Mouse (Mus musculus) lung, embryonic 14.5 days (tissue): Measurements from ENCODE around the gene Armc7. TPM values are rescaled to one million over a fixed set of nuclear protein-coding genes. Genes with fewer than 3 reads are reported as not detected.

Experiments
- ATAC-seq: fragments of 200-750 bp; cut with Nextera tagmentation; 2 replicates; pipeline ENCODE4 v1.8.0; 2017; ENCODE audit warnings: mild to moderate bottlenecking, moderate TSS enrichment, moderate library complexity; ENCODE audit not compliant: insufficient read depth
- DNase-seq: peaks from one replicate; pipeline ENCODE4 v3.0.0-alpha.2; 2015
- H3K27ac ChIP-seq: fragments of 300-500 bp; sonication (generic); 2 replicates; pipeline ENCODE4 v1.5.1; 2014; ENCODE audit warnings: low read depth, mild to moderate bottlenecking, moderate library complexity
- H3K27me3 ChIP-seq: fragments of 300-500 bp; sonication (generic); 2 replicates; pipeline ENCODE4 v1.6.1; 2014; ENCODE audit warnings: low read length, control low read depth; ENCODE audit not compliant: insufficient read depth
- H3K36me3 ChIP-seq: fragments of 300-500 bp; sonication (generic); 2 replicates; pipeline ENCODE4 v1.6.1; 2014; ENCODE audit warnings: control low read depth; ENCODE audit not compliant: insufficient read depth
- H3K4me1 ChIP-seq: fragments of 300-500 bp; sonication (generic); 2 replicates; pipeline ENCODE4 v1.6.1; 2014; ENCODE audit warnings: antibody characterized with exemption, control low read depth; ENCODE audit not compliant: insufficient read depth
- H3K4me2 ChIP-seq: fragments of 300-500 bp; sonication (generic); 2 replicates; pipeline ENCODE4 v1.6.1; 2014; ENCODE audit warnings: mild to moderate bottlenecking
- H3K4me3 ChIP-seq: fragments of 300-500 bp; sonication (generic); 2 replicates; pipeline ENCODE4 v1.5.1; 2014; ENCODE audit warnings: low read depth, low read length
- H3K9ac ChIP-seq: fragments of 300-500 bp; sonication (generic); 2 replicates; pipeline ENCODE4 v1.6.1; 2014
- H3K9me3 ChIP-seq: fragments of 300-500 bp; sonication (generic); 2 replicates; pipeline ENCODE4 v1.6.1; 2016; ENCODE audit warnings: low read depth, low read length, control low read depth
- CTCF ChIP-seq: IDR thresholded peaks from 2 replicates; pipeline ENCODE4 v1.5.1; 2016; ENCODE audit warnings: antibody characterized with exemption, low read depth
- WGBS: fragments of 180-500 bp; shearing (Covaris S2); extraction: QIAGEN DNeasy Blood & Tissue Kit; methylation state at CpG from one replicate; pipeline ENCODE4 v1.1.7; 2014; 5-methylcytosine and 5-hydroxymethylcytosine counted together
- microRNA-seq: library from miRNA; unstranded; fragments of <30 nt; microRNA quantifications from one replicate; pipeline ENCODE4, GENCODE M21; 2016; ENCODE audit warnings: borderline number of aligned reads
- polyA plus RNA-seq: library from polyadenylated mRNA; unstranded; fragments of >200 nt; fragmentation: Nextera tagmentation; extraction: Ambion mirVana; gene quantifications from 2 replicates; pipeline ENCODE4 v1.2.1, GENCODE M21; 2014

Gene Armc7
- polyA plus RNA-seq, 1 experiment from 2014 or later, result 8.0 TPM

- DNase-seq (peak; percentile 31), ATAC-seq (peak; percentile 10; the same call in 1 of the 2 replicates)
- WGBS, result 84% methylated on average over 10 of the region's 10 CpGs
- Histone ChIP-seq H3K4me3 (peak overlapping the region; percentile 98), H3K4me2 (peak overlapping the region; percentile 71), H3K27me3 (no peaks in the 10 kb centered on the region), H3K36me3 (peaks cover 25% of the 10 kb centered on the region), H3K9me3 (no peaks in the 10 kb centered on the region), H3K4me1 (0 out of 2 replicates have a peak, but pooled peaks cover 6% of the 10 kb centered on the region), H3K27ac (peak overlapping the region; percentile 100), H3K9ac (peak overlapping the region; percentile 98; the same call in 1 of the 2 replicates)
- no peak for TF ChIP-seq CTCF
Measured at GRCm38 (mm10) chr11:115536856-115537568, 61.5 kb downstream of the Armc7 start.

GRCm38 (mm10) chr11:115538045-115538444 is 62.6 kb downstream of the Armc7 start:
- no peak for ATAC-seq
- no peak for TF ChIP-seq CTCF
- Histone ChIP-seq H3K27me3 (no peaks in the 10 kb centered on the region), H3K4me3 (no peak overlapping the region), H3K4me1 (0 out of 2 replicates have a peak, but pooled peaks cover 6% of the 10 kb centered on the region), H3K4me2 (no peak overlapping the region), H3K9ac (no peak overlapping the region), H3K9me3 (no peaks in the 10 kb centered on the region), H3K36me3 (peaks cover 15% of the 10 kb centered on the region), H3K27ac (no peak overlapping the region)
- DNase-seq, result no peak
- 56% methylated on average over 2 of the region's 2 CpGs for WGBS

Small RNA genes lying within 50 kb of the gene (microRNA-seq; reads per million reads assigned to microRNA genes)
- gene Mir3968, result not detected

Other genes starting within 250 kb of the Armc7 start
- not detected in 2 replicates for gene Grin2c, start 208.4 kb upstream of the Armc7 start, polyA plus RNA-seq
- 8.8 and 10.4 TPM in 2 replicates for gene Fdxr, start 198.6 kb upstream of the Armc7 start, polyA plus RNA-seq
- gene Fads6, start 178.0 kb upstream of the Armc7 start, polyA plus RNA-seq, result 0.14 and 0.18 TPM in 2 replicates
- gene Otop2, start 168.5 kb upstream of the Armc7 start, polyA plus RNA-seq, result not detected in 2 replicates
- not detected in 2 replicates for gene Ush1g, start 153.6 kb upstream of the Armc7 start, polyA plus RNA-seq
- gene Otop3, start 140.9 kb upstream of the Armc7 start, polyA plus RNA-seq, result 0.12 TPM in 1 of 2 replicates, not detected in the other
- gene Hid1, start 107.9 kb upstream of the Armc7 start, polyA plus RNA-seq, result 7.4 and 9.2 TPM in 2 replicates
- gene Cdr2l, start 93.8 kb upstream of the Armc7 start, polyA plus RNA-seq, result 17.7 and 19.8 TPM in 2 replicates
- 230 and 242 TPM in 2 replicates for gene Mrpl58, start 71.9 kb upstream of the Armc7 start, polyA plus RNA-seq
- 817 and 850 TPM in 2 replicates for gene Atp5h, start 55.7 kb upstream of the Armc7 start, polyA plus RNA-seq
- 21.6 and 22.2 TPM in 2 replicates for gene Kctd2, start 55.5 kb upstream of the Armc7 start, polyA plus RNA-seq
- not detected in 2 replicates for gene Trim80, start 35.1 kb upstream of the Armc7 start, polyA plus RNA-seq
- 0.28 and 0.64 TPM in 2 replicates for gene Slc16a5, start 13.2 kb upstream of the Armc7 start, polyA plus RNA-seq
- 76.0 and 79.4 TPM in 2 replicates for gene Nt5c, start 16.2 kb downstream of the Armc7 start, polyA plus RNA-seq
- 518 and 521 TPM in 2 replicates for gene Jpt1, start 38.7 kb downstream of the Armc7 start, polyA plus RNA-seq
- 1,096 and 1,118 TPM in 2 replicates for gene Sumo2, start 60.6 kb downstream of the Armc7 start, polyA plus RNA-seq
- 203 and 213 TPM in 2 replicates for gene Nup85, start 88.8 kb downstream of the Armc7 start, polyA plus RNA-seq
- gene Mrps7, start 128.3 kb downstream of the Armc7 start, polyA plus RNA-seq, result 93.3 and 95.6 TPM in 2 replicates
- gene Gga3, start 128.4 kb downstream of the Armc7 start, polyA plus RNA-seq, result 22.5 and 22.7 TPM in 2 replicates
- 21.8 and 22.3 TPM in 2 replicates for gene Mif4gd, start 137.3 kb downstream of the Armc7 start, polyA plus RNA-seq
- 18.5 and 22.5 TPM in 2 replicates for gene Slc25a19, start 152.6 kb downstream of the Armc7 start, polyA plus RNA-seq
- 41.5 and 48.7 TPM in 2 replicates for gene Grb2, start 232.9 kb downstream of the Armc7 start, polyA plus RNA-seq